Mouse (Mus musculus) olfactory bulb, adult 2 months (tissue): ENCODE measurements around the gene Rad51ap1.

Experiments used
- CTCF ChIP-seq: fragments of 200-500 bp; IDR thresholded peaks from 2 replicates; pipeline ENCODE4 v1.5.1; 2012; ENCODE audit warnings: low read depth, mild to moderate bottlenecking, low read length, moderate library complexity; ENCODE audit not compliant: insufficient read depth
- POLR2A ChIP-seq: fragments of 200-500 bp; IDR thresholded peaks from 2 replicates; pipeline ENCODE4 v1.6.1; 2012; ENCODE audit warnings: mild to moderate bottlenecking, low read depth, low read length, moderate library complexity; ENCODE audit not compliant: insufficient read depth

DNA sequence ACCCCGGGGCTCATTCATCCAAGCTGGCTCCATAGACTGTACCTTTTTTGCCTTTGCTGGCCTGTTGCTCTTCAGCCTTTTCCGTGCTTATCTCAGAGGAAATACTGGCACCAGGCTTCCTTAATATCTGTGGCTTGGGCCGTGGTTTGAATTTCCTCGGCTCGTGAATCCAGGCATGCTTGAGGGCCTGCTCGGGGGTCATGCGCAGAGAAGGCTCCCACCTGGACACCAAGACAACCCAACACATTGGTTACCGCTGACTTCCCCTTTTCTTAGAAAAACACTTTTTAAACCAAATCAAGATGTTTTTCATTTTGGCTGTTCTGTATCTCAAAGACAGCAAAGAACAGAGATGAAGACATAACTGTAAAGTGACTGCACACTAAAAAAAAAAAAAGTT lies 62.3 kb downstream of the Rad51ap1 start:
- TF ChIP-seq CTCF (no peak), POLR2A (no peak)
